Mouse (Mus musculus): Measurements from ENCODE around the gene Trappc1. TPM values are rescaled to one million over a fixed set of nuclear protein-coding genes. Genes with fewer than 3 reads are reported as not detected.

Gene Trappc1
- total and polyA plus RNA-seq, 3 experiments = 58.6 to 89.8 TPM; not detected in 1

GRCm38 (mm10) chr11:69323667-69324111 lies at the start of gene Trappc1, which contains the start of gene Cntrob (continued):
- TF ChIP-seq NELFE (IDR thresholded peaks at IDR 0.05; ENCODE audit: low read depth, low read length) (peak; percentile 99), TBP (IDR thresholded peaks at IDR 0.05; ENCODE audit: low read depth, low read length) (peak; percentile 86), ZC3H11A (IDR thresholded peaks at IDR 0.05; ENCODE audit: low read depth, low read length) (no peak)

DNA sequence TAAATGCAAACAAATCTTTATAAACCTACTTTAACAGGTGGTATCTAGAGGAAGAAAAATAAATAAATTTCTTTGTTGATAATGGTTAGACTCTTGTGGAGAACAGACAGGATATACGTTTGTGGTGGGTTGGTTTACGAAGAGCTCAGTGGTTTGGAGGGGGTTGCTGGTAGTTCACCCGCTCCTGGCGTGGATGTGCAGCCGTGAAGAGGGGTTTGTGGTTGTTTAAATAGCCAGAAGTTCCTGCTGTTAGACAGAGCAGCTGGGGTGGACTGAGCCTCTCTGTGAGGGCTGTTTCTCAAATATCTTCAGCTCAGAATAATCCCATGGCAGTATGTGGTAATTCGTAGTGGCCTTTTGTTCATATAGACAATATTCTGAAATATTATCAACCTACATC lies 48.1 kb upstream of the Trappc1 start:
- H3K79me2 ChIP-seq (ENCODE audit: control insufficient read depth, insufficient read depth, low read length, poor library complexity) = no peaks in the 10 kb centered on the region
- no peaks in the 10 kb centered on the region for H3K4me1 ChIP-seq (ENCODE audit: control insufficient read depth in 1 of 2, insufficient read depth in 2 of 2, low read length in 2 of 2)
- TF ChIP-seq GABPA (IDR thresholded peaks at IDR 0.05; ENCODE audit: low read depth, low read length) (no peak), EP300 (IDR thresholded peaks at IDR 0.05; ENCODE audit: low read depth in 1 of 2, low read length in 2 of 2) (no peak), ZKSCAN1 (IDR thresholded peaks at IDR 0.05; ENCODE audit: low read depth, low read length) (no peak), SIN3A (IDR thresholded peaks at IDR 0.05; ENCODE audit: low read length) (no peak), MYC (IDR thresholded peaks at IDR 0.05; ENCODE audit: low read depth, low read length) (no peak), JUND (IDR thresholded peaks at IDR 0.05; ENCODE audit: low read depth, low read length) (no peak), ELF1 (IDR thresholded peaks at IDR 0.05; ENCODE audit: low read depth, low read length) (no peak), HCFC1 (IDR thresholded peaks at IDR 0.05; ENCODE audit: low read depth, low read length) (no peak), USF2 (IDR thresholded peaks at IDR 0.05; ENCODE audit: borderline replicate concordance in 1 of 2, insufficient read depth in 1 of 2, low read depth in 1 of 2, low read length in 2 of 2) (no peak), RCOR1 (IDR thresholded peaks at IDR 0.05; ENCODE audit: low read depth, low read length) (no peak), MYB (IDR thresholded peaks at IDR 0.05; ENCODE audit: low read depth, low read length) (no peak), POLR2AphosphoS2 (IDR thresholded peaks at IDR 0.05; ENCODE audit: low read length) (no peak), RAD21 (IDR thresholded peaks at IDR 0.05; ENCODE audit: low read depth, low read length) (no peak), USF1 (IDR thresholded peaks at IDR 0.05; ENCODE audit: low read depth, low read length) (no peak), UBTF (IDR thresholded peaks at IDR 0.05; ENCODE audit: borderline replicate concordance, insufficient read depth, low read depth, low read length) (no peak), POLR2AphosphoS5 (IDR thresholded peaks at IDR 0.05; ENCODE audit: borderline replicate concordance, low read depth, low read length) (no peak), CTCF (IDR thresholded peaks at IDR 0.05 in 2 of 3, conservative IDR thresholded peaks at IDR 0.05 in 1 of 3; ENCODE audit: control insufficient read depth in 1 of 3, insufficient read depth in 1 of 3, low read depth in 2 of 3, low read length in 3 of 3, poor library complexity in 1 of 3, severe bottlenecking in 1 of 3) (no peak), TAL1 (IDR thresholded peaks at IDR 0.05; ENCODE audit: low read length) (no peak), BHLHE40 (IDR thresholded peaks at IDR 0.05; ENCODE audit: borderline replicate concordance, low read depth, low read length) (no peak)
- no peaks in the 10 kb centered on the region; a peak in 1 of 4 replicates for H3K36me3 ChIP-seq (ENCODE audit: control insufficient read depth in 1 of 2, insufficient read depth in 2 of 2, low read length in 2 of 2)
- no peaks in the 10 kb centered on the region for H3K9me3 ChIP-seq (replicated peaks; ENCODE audit: insufficient read depth, low read length)
- no peak for DNase-seq (ENCODE audit: low read depth, low spot score)
- H3K27ac ChIP-seq (ENCODE audit: control insufficient read depth, low read depth, low read length) = no peak overlapping the region
- H3K9ac ChIP-seq (ENCODE audit: control insufficient read depth, low read depth, low read length, poor library complexity, severe bottlenecking) = no peak overlapping the region
- H3K27me3 ChIP-seq (ENCODE audit: control insufficient read depth in 1 of 2, insufficient read depth in 2 of 2, low read length in 2 of 2) = peaks cover 6% of the 10 kb centered on the region in 2 experiments
- no peak overlapping the region for H3K4me3 ChIP-seq (ENCODE audit: control insufficient read depth in 1 of 2, insufficient read depth in 1 of 2, low read depth in 2 of 2, low read length in 2 of 2)

All from MEL (cell line).